Mouse (Mus musculus) midbrain, embryonic 11.5 days (tissue): ENCODE data around the gene Magt1. TPM values are rescaled to one million over a fixed set of nuclear protein-coding genes. Genes with fewer than 3 reads are reported as not detected.
"Not testable (repeated sequence)": the region's sequence is repeated elsewhere in the genome, so short reads cannot be mapped to it uniquely, and the experiment has no call there.

Experiments used
- ATAC-seq: fragments of 200-750 bp; cut with Nextera tagmentation; 2 replicates; pipeline ENCODE4 v1.8.0; 2017; ENCODE audit warnings: moderate TSS enrichment, moderate library complexity; ENCODE audit not compliant: low FRiP score
- DNase-seq: peaks from one replicate; pipeline ENCODE4 v3.0.0; 2015; ENCODE audit warnings: low spot score; ENCODE audit errors: missing footprints
- H3K27ac ChIP-seq: fragments of 300-500 bp; sonication (generic); 2 replicates; pipeline ENCODE4 v1.5.1; 2014; ENCODE audit warnings: low read depth, low read length
- H3K27me3 ChIP-seq: fragments of 300-500 bp; sonication (generic); 2 replicates; pipeline ENCODE4 v1.6.1; 2014; ENCODE audit warnings: mild to moderate bottlenecking, low read length, moderate library complexity, mixed read lengths; ENCODE audit not compliant: control insufficient read depth, insufficient read depth
- H3K36me3 ChIP-seq: fragments of 300-500 bp; sonication (generic); 2 replicates; pipeline ENCODE4 v1.6.1; 2014; ENCODE audit warnings: mild to moderate bottlenecking, low read length, moderate library complexity, mixed read lengths; ENCODE audit not compliant: control insufficient read depth, insufficient read depth
- H3K4me1 ChIP-seq: fragments of 300-500 bp; sonication (generic); 2 replicates; pipeline ENCODE4 v1.6.1; 2014; ENCODE audit warnings: low read length; ENCODE audit not compliant: control insufficient read depth, insufficient read depth
- H3K4me2 ChIP-seq: fragments of 300-500 bp; sonication (generic); 2 replicates; pipeline ENCODE4 v1.6.1; 2014; ENCODE audit warnings: mild to moderate bottlenecking, moderate library complexity
- H3K4me3 ChIP-seq: fragments of 300-500 bp; sonication (generic); 2 replicates; pipeline ENCODE4 v1.5.1; 2014; ENCODE audit warnings: low read depth, low read length
- H3K9ac ChIP-seq: fragments of 300-500 bp; sonication (generic); 2 replicates; pipeline ENCODE4 v1.6.1; 2014; ENCODE audit warnings: low read length
- H3K9me3 ChIP-seq: fragments of 300-500 bp; sonication (generic); 2 replicates; pipeline ENCODE4 v1.6.1; 2016; ENCODE audit warnings: low read length; ENCODE audit not compliant: control insufficient read depth
- WGBS: fragments of 180-500 bp; shearing (Covaris S2); extraction: QIAGEN DNeasy Blood & Tissue Kit; methylation state at CpG from one replicate; pipeline ENCODE4 v1.1.7; 2014; 5-methylcytosine and 5-hydroxymethylcytosine counted together
- polyA plus RNA-seq: library from polyadenylated mRNA; unstranded; fragments of >200 nt; fragmentation: Nextera tagmentation; extraction: Ambion mirVana; gene quantifications from 2 replicates; pipeline ENCODE4 v1.2.1, GENCODE M21; 2014

The Magt1 gene
- polyA plus RNA-seq, 1 experiment from 2014 or later, result 44.9 TPM

DNA sequence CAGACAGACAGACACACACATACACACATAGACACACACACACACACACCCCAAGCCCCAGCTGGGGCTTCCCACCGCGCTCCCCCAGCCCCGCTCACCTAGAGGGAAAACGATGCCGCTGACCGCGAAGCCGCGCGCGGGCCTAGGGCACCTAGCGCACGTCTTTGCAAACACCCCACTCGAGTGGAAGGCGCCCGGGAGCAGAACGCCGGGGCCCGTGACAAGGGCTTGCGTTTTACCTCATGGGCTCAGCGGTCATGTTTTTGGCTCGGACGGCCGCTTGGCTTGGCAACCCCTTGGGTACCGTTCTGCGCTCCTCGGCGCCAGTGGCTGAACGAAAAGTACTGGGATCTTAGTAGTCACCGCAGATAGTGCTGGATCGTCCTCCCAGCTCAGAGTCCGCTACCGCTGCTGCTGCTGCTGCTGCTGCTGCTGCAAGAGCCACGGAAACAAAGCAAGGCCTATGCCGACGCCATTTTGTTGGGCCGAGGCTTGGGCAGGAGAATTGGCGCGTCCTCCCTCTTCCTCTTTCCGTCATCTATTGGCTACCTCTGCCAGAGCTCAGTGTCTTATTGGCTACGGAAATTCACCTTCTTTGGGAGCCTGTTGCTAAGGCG lies 82.7 kb downstream of the Magt1 start, which contains the start of gene Atrx:
Gene Atrx, minus strand, starts transcription at position 543 of the 617 bp plus-strand sequence.
- WGBS, result 18% methylated on average over 33 of the region's 42 CpGs
- no peaks in the 10 kb centered on the region; the same call in 1 of the 2 replicates for H3K36me3 ChIP-seq
- DNase-seq, result peak; percentile 95

GRCm38 (mm10) chrX:105927941-105928860 lies 83.5 kb downstream of the Magt1 start:
- ATAC-seq (peak; percentile 79), DNase-seq (peak; percentile 92)
- no peaks in the 10 kb centered on the region for H3K9me3 ChIP-seq
- peaks cover 3% of the 10 kb centered on the region; the same call in 1 of the 2 replicates for H3K4me1 ChIP-seq
- H3K4me3 ChIP-seq, result peak overlapping the region; percentile 62
- WGBS, result 23% methylated on average over 44 of the region's 69 CpGs
- H3K4me2 ChIP-seq, result peak overlapping the region; percentile 47
- H3K27ac ChIP-seq, result peak overlapping the region; percentile 88
- no peaks in the 10 kb centered on the region; the same call in 1 of the 2 replicates for H3K36me3 ChIP-seq
- peak overlapping the region; percentile 93 for H3K9ac ChIP-seq
- no peaks in the 10 kb centered on the region for H3K27me3 ChIP-seq

More for the DNA sequence above, 82.7 kb downstream of the Magt1 start, which contains the start of gene Atrx:
- no peaks in the 10 kb centered on the region for H3K27me3 ChIP-seq
- H3K4me2 ChIP-seq, result peak within 1 kb of the TSS; percentile 47
- H3K4me3 ChIP-seq, result peak within 1 kb of the TSS; percentile 62
- no peaks in the 10 kb centered on the region for H3K9me3 ChIP-seq
- H3K27ac ChIP-seq, result peak within 1 kb of the TSS; percentile 88
- peak; percentile 94 for ATAC-seq
- H3K9ac ChIP-seq, result peak within 1 kb of the TSS; percentile 93
- peaks cover 3% of the 10 kb centered on the region; the same call in 1 of the 2 replicates for H3K4me1 ChIP-seq

DNA sequence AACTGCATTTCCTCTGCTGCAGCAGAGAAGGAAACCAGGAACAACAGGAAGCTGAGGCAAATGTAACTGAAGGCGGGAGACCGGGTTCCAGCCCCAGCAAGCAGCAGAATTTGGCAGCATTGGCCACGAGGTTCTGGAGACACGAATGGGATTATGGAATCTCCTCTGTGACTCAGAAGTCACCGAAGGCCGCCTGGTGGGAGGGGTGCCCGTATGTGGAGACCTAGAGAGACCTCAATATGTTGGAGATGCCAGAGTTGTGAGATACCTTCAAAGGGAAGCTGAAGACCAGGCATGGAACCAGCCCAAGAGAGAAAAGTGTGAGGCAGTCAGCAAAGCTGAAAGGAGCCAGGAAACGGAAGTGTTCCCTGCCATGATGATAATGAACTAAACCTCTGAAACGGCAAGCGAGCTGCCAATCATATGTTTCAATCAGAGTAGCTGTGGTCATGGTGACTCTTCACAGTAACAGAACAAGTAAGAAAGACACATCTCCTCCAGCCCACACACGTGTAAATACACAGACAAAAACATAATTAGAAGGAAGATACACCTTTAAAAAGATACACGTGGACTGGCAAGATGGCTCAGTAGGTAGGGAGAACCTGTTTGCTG lies 85.5 kb downstream of the Magt1 start:
- H3K4me2 ChIP-seq, result no peak overlapping the region
- no peak overlapping the region for H3K27ac ChIP-seq
- no peaks in the 10 kb centered on the region for H3K9me3 ChIP-seq
- no peaks in the 10 kb centered on the region for H3K27me3 ChIP-seq
- no peak for ATAC-seq
- H3K4me1 ChIP-seq, result peaks cover 3% of the 10 kb centered on the region; the same call in 1 of the 2 replicates
- H3K4me3 ChIP-seq, result no peak overlapping the region
- DNase-seq, result no peak
- WGBS, result 82% methylated on average over 12 of the region's 12 CpGs
- no peaks in the 10 kb centered on the region; the same call in 1 of the 2 replicates for H3K36me3 ChIP-seq
- H3K9ac ChIP-seq, result no peak overlapping the region

DNA sequence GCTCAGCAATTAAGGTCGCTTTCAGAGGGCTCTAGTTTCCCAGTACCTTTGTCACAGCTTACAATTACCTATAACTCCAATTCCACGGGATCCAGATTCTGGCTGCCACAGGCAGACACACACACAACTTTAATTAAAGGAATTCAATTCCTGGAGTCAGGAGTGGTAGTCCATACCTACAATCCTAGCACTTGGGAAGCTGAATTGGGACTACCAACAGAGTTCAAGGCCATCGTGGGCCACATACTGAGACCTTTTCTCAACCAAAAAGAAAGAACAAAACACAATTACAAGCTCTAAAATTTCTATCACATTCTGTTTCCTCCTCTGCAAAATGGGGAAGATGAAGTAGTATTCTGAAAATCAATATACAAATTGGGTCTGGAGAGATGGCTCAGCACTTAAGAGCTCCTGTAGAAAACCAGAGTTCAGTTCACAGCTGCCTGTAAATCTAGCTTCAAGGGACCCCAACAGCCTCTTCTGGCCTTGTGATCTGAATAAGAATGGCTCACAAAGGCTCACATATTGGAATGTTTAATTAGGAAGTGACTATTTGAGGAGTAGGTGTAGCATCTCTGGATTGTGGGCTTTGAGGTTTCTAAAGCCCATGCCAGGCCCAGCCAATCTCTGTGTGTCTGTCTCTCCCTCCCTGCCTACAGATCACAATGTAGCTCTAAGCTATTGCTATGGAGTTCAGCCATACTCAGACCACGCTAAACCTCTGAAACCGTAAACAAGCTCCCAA lies 87.2 kb downstream of the Magt1 start:
- Histone ChIP-seq H3K27ac (no peak overlapping the region), H3K36me3 (no peaks in the 10 kb centered on the region; the same call in 1 of the 2 replicates), H3K4me3 (no peak overlapping the region), H3K4me1 (peaks cover 3% of the 10 kb centered on the region; the same call in 1 of the 2 replicates), H3K9me3 (no peaks in the 10 kb centered on the region), H3K4me2 (no peak overlapping the region), H3K9ac (no peak overlapping the region), H3K27me3 (no peaks in the 10 kb centered on the region)
- WGBS, result 92% methylated on average over 5 of the region's 5 CpGs
- no peak for ATAC-seq
- DNase-seq, result no peak

DNA sequence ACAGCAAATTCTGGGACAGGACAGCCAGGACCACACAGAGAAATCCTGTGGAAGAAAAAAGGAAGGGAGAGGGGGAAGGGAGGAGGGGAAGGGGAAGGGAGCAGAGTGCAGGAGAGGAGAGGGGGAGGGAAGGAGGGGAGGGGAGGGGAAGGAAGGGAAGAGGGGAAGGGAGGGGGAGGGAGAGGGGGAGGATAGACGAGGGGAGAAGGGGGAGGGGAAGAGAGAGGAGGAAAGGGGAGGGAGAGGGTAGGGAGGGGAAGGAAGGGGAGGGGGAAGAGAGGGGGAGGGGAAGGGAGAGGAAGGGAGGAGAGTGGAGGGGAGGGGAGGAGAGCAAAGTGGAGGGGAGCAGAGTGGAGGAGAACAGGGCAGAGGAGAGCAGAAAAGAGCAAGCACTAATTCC lies 87.8 kb downstream of the Magt1 start:
- H3K27ac ChIP-seq, result no peak overlapping the region
- H3K4me3 ChIP-seq, result no peak overlapping the region
- no peaks in the 10 kb centered on the region; the same call in 1 of the 2 replicates for H3K36me3 ChIP-seq
- no peaks in the 10 kb centered on the region for H3K27me3 ChIP-seq
- DNase-seq (no peak), ATAC-seq (no peak)
- WGBS, result no CpG with 5 or more reads among the region's 1 CpGs
- no peak overlapping the region for H3K9ac ChIP-seq
- H3K4me1 ChIP-seq, result peaks cover 3% of the 10 kb centered on the region; the same call in 1 of the 2 replicates
- H3K9me3 ChIP-seq, result no peaks in the 10 kb centered on the region
- no peak overlapping the region for H3K4me2 ChIP-seq

GRCm38 (mm10) chrX:105922986-105923385 lies 88.7 kb downstream of the Magt1 start:
- not testable (repeated sequence) for H3K4me1 ChIP-seq, DNase-seq, H3K36me3 ChIP-seq, ATAC-seq, H3K9ac ChIP-seq, H3K27ac ChIP-seq, H3K9me3 ChIP-seq, H3K4me3 ChIP-seq, H3K4me2 ChIP-seq, H3K27me3 ChIP-seq
- WGBS, result 92% methylated on average over 7 of the region's 7 CpGs

- H3K9me3 ChIP-seq, result no peaks in the 10 kb centered on the region
- H3K4me2 ChIP-seq, result no peak overlapping the region
- no peak overlapping the region for H3K9ac ChIP-seq
- H3K4me1 ChIP-seq, result no peaks in the 10 kb centered on the region
- H3K4me3 ChIP-seq, result no peak overlapping the region
- no peaks in the 10 kb centered on the region for H3K27me3 ChIP-seq
- no peak for DNase-seq
- ATAC-seq, result no peak
- 94% methylated on average over 2 of the region's 2 CpGs for WGBS
- H3K27ac ChIP-seq, result no peak overlapping the region
- no peaks in the 10 kb centered on the region; the same call in 1 of the 2 replicates for H3K36me3 ChIP-seq
Measured at GRCm38 (mm10) chrX:105921421-105921820, 90.3 kb downstream of the Magt1 start.
